Mouse (Mus musculus): Measurements from ENCODE around the gene Hspa12b. TPM values are rescaled to one million over a fixed set of nuclear protein-coding genes. Genes with fewer than 3 reads are reported as not detected.

The Hspa12b gene
- polyA plus RNA-seq, 1 experiment: 2.6 TPM

GRCm38 (mm10) chr2:131146193-131147042 lies 19.3 kb downstream of the Hspa12b start:
- WGBS: 77% methylated on average over 21 of the region's 21 CpGs
- Histone ChIP-seq H3K4me1 (ENCODE audit: control insufficient read depth, insufficient read depth, low read length) (no peaks in the 10 kb centered on the region; the same call in 1 of the 2 replicates), H3K4me3 (replicated peaks; ENCODE audit: control insufficient read depth, low read depth, low read length) (no peak overlapping the region), H3K27ac (ENCODE audit: control insufficient read depth, insufficient read depth, low read depth, low read length, poor library complexity) (no peak overlapping the region)
- TF ChIP-seq CTCF (IDR thresholded peaks at IDR 0.05; ENCODE audit: control insufficient read depth, insufficient read depth, low read length): no peak
- TF ChIP-seq POLR2A (IDR thresholded peaks at IDR 0.05; ENCODE audit: borderline replicate concordance, control insufficient read depth, low read depth, low read length): no peak

GRCm38 (mm10) chr2:131147043-131147365 lies 19.9 kb downstream of the Hspa12b start:
- 92% methylated on average over 8 of the region's 8 CpGs for WGBS
- H3K27ac ChIP-seq (ENCODE audit: control insufficient read depth, insufficient read depth, low read depth, low read length, poor library complexity): no peak overlapping the region
- no peak for TF ChIP-seq CTCF (IDR thresholded peaks at IDR 0.05; ENCODE audit: control insufficient read depth, insufficient read depth, low read length)
- no peak overlapping the region for H3K4me3 ChIP-seq (replicated peaks; ENCODE audit: control insufficient read depth, low read depth, low read length)
- H3K4me1 ChIP-seq (ENCODE audit: control insufficient read depth, insufficient read depth, low read length): no peaks in the 10 kb centered on the region; the same call in 1 of the 2 replicates

GRCm38 (mm10) chr2:131148353-131149253 lies 21.5 kb downstream of the Hspa12b start:
- TF ChIP-seq CTCF (IDR thresholded peaks at IDR 0.05; ENCODE audit: control insufficient read depth, insufficient read depth, low read length): no peak
- no peak for TF ChIP-seq POLR2A (IDR thresholded peaks at IDR 0.05; ENCODE audit: borderline replicate concordance, control insufficient read depth, low read depth, low read length)

GRCm38 (mm10) chr2:131149254-131149578 lies 22.1 kb downstream of the Hspa12b start:
- WGBS: 90% methylated on average over 3 of the region's 3 CpGs
- Histone ChIP-seq H3K4me1 (ENCODE audit: control insufficient read depth, insufficient read depth, low read length) (no peaks in the 10 kb centered on the region; the same call in 1 of the 2 replicates), H3K27ac (ENCODE audit: control insufficient read depth, insufficient read depth, low read depth, low read length, poor library complexity) (no peak overlapping the region), H3K4me3 (replicated peaks; ENCODE audit: control insufficient read depth, low read depth, low read length) (no peak overlapping the region)
- TF ChIP-seq CTCF (IDR thresholded peaks at IDR 0.05; ENCODE audit: control insufficient read depth, insufficient read depth, low read length) (no peak), POLR2A (IDR thresholded peaks at IDR 0.05; ENCODE audit: borderline replicate concordance, control insufficient read depth, low read depth, low read length) (no peak)

More at GRCm38 (mm10) chr2:131148353-131149253, 21.5 kb downstream of the Hspa12b start:
- H3K4me1 ChIP-seq (ENCODE audit: control insufficient read depth, insufficient read depth, low read length): no peaks in the 10 kb centered on the region; the same call in 1 of the 2 replicates
- no peak overlapping the region for H3K4me3 ChIP-seq (replicated peaks; ENCODE audit: control insufficient read depth, low read depth, low read length)
- H3K27ac ChIP-seq (ENCODE audit: control insufficient read depth, insufficient read depth, low read depth, low read length, poor library complexity): no peak overlapping the region
- WGBS: 89% methylated on average over 8 of the region's 8 CpGs

- Histone ChIP-seq H3K4me3 (replicated peaks; ENCODE audit: control insufficient read depth, low read depth, low read length) (no peak overlapping the region), H3K27ac (ENCODE audit: control insufficient read depth, insufficient read depth, low read depth, low read length, poor library complexity) (no peak overlapping the region), H3K4me1 (ENCODE audit: control insufficient read depth, insufficient read depth, low read length) (no peaks in the 10 kb centered on the region; the same call in 1 of the 2 replicates)
- WGBS: 72% methylated on average over 7 of the region's 7 CpGs
- TF ChIP-seq POLR2A (IDR thresholded peaks at IDR 0.05; ENCODE audit: borderline replicate concordance, control insufficient read depth, low read depth, low read length) (no peak), CTCF (IDR thresholded peaks at IDR 0.05; ENCODE audit: control insufficient read depth, insufficient read depth, low read length) (no peak)
These were observed 25.2 kb downstream of the Hspa12b start for GRCm38 (mm10) chr2:131152166-131152730.

GRCm38 (mm10) chr2:131154036-131154435 lies 27.0 kb downstream of the Hspa12b start:
- no peak for TF ChIP-seq POLR2A (IDR thresholded peaks at IDR 0.05; ENCODE audit: borderline replicate concordance, control insufficient read depth, low read depth, low read length)
- TF ChIP-seq CTCF (IDR thresholded peaks at IDR 0.05; ENCODE audit: control insufficient read depth, insufficient read depth, low read length): no peak
- Histone ChIP-seq H3K4me3 (replicated peaks; ENCODE audit: control insufficient read depth, low read depth, low read length) (no peak overlapping the region), H3K4me1 (ENCODE audit: control insufficient read depth, insufficient read depth, low read length) (peaks cover 4% of the 10 kb centered on the region; the same call in 1 of the 2 replicates), H3K27ac (ENCODE audit: control insufficient read depth, insufficient read depth, low read depth, low read length, poor library complexity) (no peak overlapping the region)
- WGBS: 83% methylated on average over 4 of the region's 4 CpGs

- no peak for TF ChIP-seq POLR2A (IDR thresholded peaks at IDR 0.05; ENCODE audit: borderline replicate concordance, control insufficient read depth, low read depth, low read length)
- no peak for TF ChIP-seq CTCF (IDR thresholded peaks at IDR 0.05; ENCODE audit: control insufficient read depth, insufficient read depth, low read length)
- H3K4me3 ChIP-seq (replicated peaks; ENCODE audit: control insufficient read depth, low read depth, low read length): no peak overlapping the region
- WGBS: 53% methylated on average over 7 of the region's 7 CpGs
- H3K27ac ChIP-seq (ENCODE audit: control insufficient read depth, insufficient read depth, low read depth, low read length, poor library complexity): peak overlapping the region; percentile 16; the same call in 1 of the 2 replicates
- peaks cover 4% of the 10 kb centered on the region; the same call in 1 of the 2 replicates for H3K4me1 ChIP-seq (ENCODE audit: control insufficient read depth, insufficient read depth, low read length)
These were observed 29.9 kb downstream of the Hspa12b start for GRCm38 (mm10) chr2:131156987-131157386.

- Histone ChIP-seq H3K4me3 (replicated peaks; ENCODE audit: control insufficient read depth, low read depth, low read length) (peak overlapping the region; percentile 77), H3K27ac (ENCODE audit: control insufficient read depth, insufficient read depth, low read depth, low read length, poor library complexity) (peak overlapping the region; percentile 78), H3K4me1 (ENCODE audit: control insufficient read depth, insufficient read depth, low read length) (peaks cover 4% of the 10 kb centered on the region; the same call in 1 of the 2 replicates)
- no peak for TF ChIP-seq CTCF (IDR thresholded peaks at IDR 0.05; ENCODE audit: control insufficient read depth, insufficient read depth, low read length)
- TF ChIP-seq POLR2A (IDR thresholded peaks at IDR 0.05; ENCODE audit: borderline replicate concordance, control insufficient read depth, low read depth, low read length): peak; percentile 62; the same call in 1 of the 2 replicates
- WGBS: 0% methylated on average over 18 of the region's 18 CpGs
These were observed 32.4 kb downstream of the Hspa12b start for GRCm38 (mm10) chr2:131159491-131159910.

Data from bone marrow, adult 2 months (tissue).